Mouse (Mus musculus): ENCODE data around the gene Cavin1. TPM values are rescaled to one million over a fixed set of nuclear protein-coding genes. Genes with fewer than 3 reads are reported as not detected.
"Not testable (repeated sequence)": the region's sequence is repeated elsewhere in the genome, so short reads cannot be mapped to it uniquely, and the experiment has no call there.

The Cavin1 gene
- polyA plus RNA-seq, 1 experiment from 2014 or later: 191 TPM

- no peak overlapping the region for H3K4me3 ChIP-seq (ENCODE audit: low read depth, low read length)
- H3K27me3 ChIP-seq (replicated peaks; ENCODE audit: control insufficient read depth, insufficient read depth, low read length): no peaks in the 10 kb centered on the region
- 35% methylated on average over 3 of the region's 3 CpGs for WGBS
- H3K4me1 ChIP-seq (replicated peaks; ENCODE audit: control insufficient read depth, insufficient read depth, low read length): no peaks in the 10 kb centered on the region
- no peak overlapping the region for H3K9ac ChIP-seq (ENCODE audit: low read depth, low read length)
- no peak overlapping the region for H3K27ac ChIP-seq (ENCODE audit: low read depth, low read length)
- TF ChIP-seq CTCF (IDR thresholded peaks at IDR 0.05; ENCODE audit: low read depth): no peak
- H3K9me3 ChIP-seq (ENCODE audit: control insufficient read depth): no peaks in the 10 kb centered on the region
- H3K36me3 ChIP-seq (ENCODE audit: control insufficient read depth, insufficient read depth): no peaks in the 10 kb centered on the region
- H3K4me2 ChIP-seq (replicated peaks; ENCODE audit: low read depth): no peak overlapping the region
- ATAC-seq: peak; percentile 47; the same call in 1 of the 2 replicates
Measured at GRCm38 (mm10) chr11:101003025-101003685, 32.5 kb upstream of the Cavin1 start.

- H3K27ac ChIP-seq (ENCODE audit: low read depth, low read length); H3K9me3 ChIP-seq (ENCODE audit: control insufficient read depth); ATAC-seq; H3K4me2 ChIP-seq (replicated peaks; ENCODE audit: low read depth); H3K36me3 ChIP-seq (ENCODE audit: control insufficient read depth, insufficient read depth); H3K4me1 ChIP-seq (replicated peaks; ENCODE audit: control insufficient read depth, insufficient read depth, low read length); H3K4me3 ChIP-seq (ENCODE audit: low read depth, low read length); H3K27me3 ChIP-seq (replicated peaks; ENCODE audit: control insufficient read depth, insufficient read depth, low read length); H3K9ac ChIP-seq (ENCODE audit: low read depth, low read length): not testable (repeated sequence)
- WGBS: 76% methylated on average over 5 of the region's 6 CpGs
Measured at GRCm38 (mm10) chr11:101001875-101002552, 31.3 kb upstream of the Cavin1 start.

- no peaks in the 10 kb centered on the region for H3K9me3 ChIP-seq (ENCODE audit: control insufficient read depth)
- H3K4me1 ChIP-seq (replicated peaks; ENCODE audit: control insufficient read depth, insufficient read depth, low read length): no peaks in the 10 kb centered on the region
- H3K36me3 ChIP-seq (ENCODE audit: control insufficient read depth, insufficient read depth): no peaks in the 10 kb centered on the region
- no peak overlapping the region for H3K4me2 ChIP-seq (replicated peaks; ENCODE audit: low read depth)
- no peak overlapping the region for H3K9ac ChIP-seq (ENCODE audit: low read depth, low read length)
- H3K27me3 ChIP-seq (replicated peaks; ENCODE audit: control insufficient read depth, insufficient read depth, low read length): no peaks in the 10 kb centered on the region
- no peak for TF ChIP-seq CTCF (IDR thresholded peaks at IDR 0.05; ENCODE audit: low read depth)
- ATAC-seq: no peak
- WGBS: 55% methylated on average over 3 of the region's 3 CpGs
- H3K27ac ChIP-seq (ENCODE audit: low read depth, low read length): no peak overlapping the region
- H3K4me3 ChIP-seq (ENCODE audit: low read depth, low read length): no peak overlapping the region
Measured at GRCm38 (mm10) chr11:100999254-100999653, 28.6 kb upstream of the Cavin1 start.

GRCm38 (mm10) chr11:100998836-100999235 lies 28.1 kb upstream of the Cavin1 start:
- no peaks in the 10 kb centered on the region for H3K27me3 ChIP-seq (replicated peaks; ENCODE audit: control insufficient read depth, insufficient read depth, low read length)
- H3K9ac ChIP-seq (ENCODE audit: low read depth, low read length): no peak overlapping the region
- no peak for ATAC-seq
- no peaks in the 10 kb centered on the region for H3K9me3 ChIP-seq (ENCODE audit: control insufficient read depth)
- WGBS: 91% methylated on average over 2 of the region's 2 CpGs
- H3K36me3 ChIP-seq (ENCODE audit: control insufficient read depth, insufficient read depth): no peaks in the 10 kb centered on the region
- no peak overlapping the region for H3K4me2 ChIP-seq (replicated peaks; ENCODE audit: low read depth)
- H3K4me1 ChIP-seq (replicated peaks; ENCODE audit: control insufficient read depth, insufficient read depth, low read length): no peaks in the 10 kb centered on the region
- no peak overlapping the region for H3K4me3 ChIP-seq (ENCODE audit: low read depth, low read length)
- no peak overlapping the region for H3K27ac ChIP-seq (ENCODE audit: low read depth, low read length)
- no peak for TF ChIP-seq CTCF (IDR thresholded peaks at IDR 0.05; ENCODE audit: low read depth)

GRCm38 (mm10) chr11:100996501-100996900 lies 25.8 kb upstream of the Cavin1 start:
- ATAC-seq: no peak
- WGBS: 92% methylated on average over 4 of the region's 4 CpGs
- H3K9ac ChIP-seq (ENCODE audit: low read depth, low read length): no peak overlapping the region
- H3K27ac ChIP-seq (ENCODE audit: low read depth, low read length): no peak overlapping the region
- H3K4me2 ChIP-seq (replicated peaks; ENCODE audit: low read depth): no peak overlapping the region
- no peak for TF ChIP-seq CTCF (IDR thresholded peaks at IDR 0.05; ENCODE audit: low read depth)
- H3K4me1 ChIP-seq (replicated peaks; ENCODE audit: control insufficient read depth, insufficient read depth, low read length): no peaks in the 10 kb centered on the region
- no peak overlapping the region for H3K4me3 ChIP-seq (ENCODE audit: low read depth, low read length)
- no peaks in the 10 kb centered on the region for H3K36me3 ChIP-seq (ENCODE audit: control insufficient read depth, insufficient read depth)
- H3K27me3 ChIP-seq (replicated peaks; ENCODE audit: control insufficient read depth, insufficient read depth, low read length): no peaks in the 10 kb centered on the region
- no peaks in the 10 kb centered on the region for H3K9me3 ChIP-seq (ENCODE audit: control insufficient read depth)

GRCm38 (mm10) chr11:100994655-100995054 lies 24.0 kb upstream of the Cavin1 start:
- no peaks in the 10 kb centered on the region for H3K27me3 ChIP-seq (replicated peaks; ENCODE audit: control insufficient read depth, insufficient read depth, low read length)

More at GRCm38 (mm10) chr11:100994655-100995054, 24.0 kb upstream of the Cavin1 start:
- no peak overlapping the region for H3K4me2 ChIP-seq (replicated peaks; ENCODE audit: low read depth)
- no peak for TF ChIP-seq CTCF (IDR thresholded peaks at IDR 0.05; ENCODE audit: low read depth)
- H3K9me3 ChIP-seq (ENCODE audit: control insufficient read depth): no peaks in the 10 kb centered on the region
- H3K4me1 ChIP-seq (replicated peaks; ENCODE audit: control insufficient read depth, insufficient read depth, low read length): no peaks in the 10 kb centered on the region
- no peaks in the 10 kb centered on the region for H3K36me3 ChIP-seq (ENCODE audit: control insufficient read depth, insufficient read depth)
- WGBS: 63% methylated on average over 5 of the region's 5 CpGs
- H3K4me3 ChIP-seq (ENCODE audit: low read depth, low read length): no peak overlapping the region
- no peak for ATAC-seq
- H3K27ac ChIP-seq (ENCODE audit: low read depth, low read length): no peak overlapping the region
- H3K9ac ChIP-seq (ENCODE audit: low read depth, low read length): no peak overlapping the region
